Mouse (Mus musculus): Measurements from ENCODE around the gene Acsl6. TPM values are rescaled to one million over a fixed set of nuclear protein-coding genes. Genes with fewer than 3 reads are reported as not detected.

Acsl6 gene
- total RNA-seq, 2 experiments from 2014 or later, result 173 TPM

DNA sequence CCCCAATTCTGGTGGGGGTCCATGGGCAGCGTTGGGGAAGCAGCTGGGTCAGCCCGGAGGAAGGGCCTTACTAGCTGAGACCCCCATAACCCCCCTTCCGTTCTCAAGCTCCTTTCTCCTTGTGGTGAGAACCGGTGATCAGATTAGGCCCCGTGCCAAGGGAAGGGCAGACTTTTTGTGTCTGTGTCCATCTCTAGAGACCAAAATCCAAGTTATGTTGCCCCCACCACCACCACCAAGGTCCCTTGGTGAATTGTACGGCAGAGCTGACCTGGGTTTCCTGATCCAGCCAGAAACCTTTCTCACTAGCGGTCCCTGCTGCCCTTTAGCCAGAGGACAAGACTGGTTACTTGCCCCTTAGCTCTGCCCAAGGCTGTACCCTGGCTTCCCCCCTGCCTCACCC, 874 bp downstream of the Acsl6 start:
- DNase-seq (ENCODE audit: low spot score in 2 of 2), result no peak

DNA sequence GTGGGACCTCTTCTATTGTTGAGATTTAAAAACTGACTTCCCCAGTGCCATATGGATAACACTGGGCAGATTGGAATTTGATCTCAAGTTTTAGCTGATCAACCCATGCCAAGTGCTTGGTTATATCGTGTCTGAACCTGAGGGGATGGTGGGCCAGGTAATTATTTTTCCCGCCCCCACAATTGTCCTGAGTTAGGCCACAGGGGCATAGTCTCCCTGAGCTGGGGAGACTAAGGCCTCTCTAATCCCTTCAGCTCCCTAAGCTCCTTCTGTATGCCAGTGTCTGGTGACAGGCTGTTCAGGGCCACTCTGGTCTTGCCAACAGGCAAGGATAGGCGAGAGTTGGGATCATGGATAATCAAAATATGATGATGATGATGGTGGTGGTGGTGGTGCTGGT, 1.7 kb downstream of the Acsl6 start:
- DNase-seq (ENCODE audit: low spot score in 2 of 2), result no peak

DNA sequence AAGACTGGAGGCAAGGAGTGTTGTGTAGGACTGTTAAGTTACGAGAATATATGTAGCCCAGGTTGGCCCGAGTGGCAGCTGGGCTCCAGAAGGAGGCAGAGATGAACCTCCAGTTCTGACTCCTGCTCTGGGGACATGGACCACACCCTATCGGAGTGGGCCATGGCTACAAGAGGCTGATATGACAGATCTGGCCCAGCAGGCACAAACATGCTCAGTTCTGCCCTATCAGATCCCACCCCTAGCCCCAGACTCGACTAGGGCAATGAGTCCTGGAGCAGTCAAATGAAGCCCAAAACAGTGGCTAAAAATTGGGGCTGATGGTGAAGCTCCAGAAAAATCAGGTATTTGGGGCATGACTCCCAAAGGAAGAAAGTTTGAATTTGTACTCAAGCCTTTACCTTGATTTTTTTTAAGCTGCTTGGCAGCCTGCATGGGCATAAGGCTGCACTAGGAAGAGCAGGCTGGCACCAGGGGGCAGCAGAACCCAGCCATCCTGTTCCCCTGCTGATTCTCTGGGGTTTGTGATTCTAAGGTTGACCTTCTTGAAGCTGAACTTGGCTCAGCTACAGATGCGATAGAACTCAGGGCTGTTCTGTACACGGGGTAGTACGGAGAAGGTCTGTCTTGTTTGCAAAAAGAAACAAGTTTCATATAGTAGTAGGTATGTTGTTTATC, 3.7 kb downstream of the Acsl6 start:
- DNase-seq (ENCODE audit: low spot score in 2 of 2), result peak; percentile 61 to 65

DNA sequence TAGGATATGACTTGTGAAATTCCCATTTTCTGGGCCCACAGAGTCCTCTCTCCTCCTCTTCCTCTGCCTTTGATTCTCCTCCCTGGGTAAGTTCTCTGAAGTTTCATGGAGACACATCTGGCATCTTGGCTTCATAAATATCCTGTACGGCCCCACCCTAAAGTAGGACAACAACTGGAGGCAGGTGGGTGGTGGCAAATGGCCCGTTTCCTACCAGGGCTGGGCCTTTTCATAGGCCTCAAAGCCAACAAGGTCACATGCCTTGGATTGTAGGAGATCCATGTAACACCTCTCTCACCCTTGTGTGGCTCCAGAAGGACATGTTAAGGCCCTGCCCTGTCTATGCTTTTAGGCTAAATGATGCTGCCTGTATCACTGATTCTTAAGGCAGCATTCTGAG, 7.0 kb downstream of the Acsl6 start:
- no peak for DNase-seq (ENCODE audit: low spot score in 2 of 2)

DNA sequence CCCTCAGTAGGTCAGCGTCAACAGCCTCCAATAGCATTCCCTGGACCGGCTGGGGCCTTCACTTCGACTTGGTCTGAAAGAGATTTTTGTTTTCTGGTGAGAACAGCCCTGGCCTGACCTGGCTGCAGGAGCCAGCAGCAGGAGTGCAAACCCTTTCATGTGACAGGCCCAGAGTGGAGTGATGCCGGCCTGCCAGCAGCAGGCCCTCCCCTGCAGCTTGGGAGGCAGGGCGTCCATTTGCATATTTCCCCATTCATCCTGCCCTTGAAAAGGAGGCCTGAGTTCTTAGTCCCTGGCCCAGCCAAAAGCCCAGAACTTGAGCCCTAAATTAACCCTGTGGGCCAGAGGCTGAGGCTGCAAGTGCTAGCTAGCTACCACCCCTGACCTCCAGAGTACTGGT, 8.4 kb downstream of the Acsl6 start:
- DNase-seq (ENCODE audit: low spot score in 2 of 2), result peak in 1 of 2 experiments; percentile 75

DNA sequence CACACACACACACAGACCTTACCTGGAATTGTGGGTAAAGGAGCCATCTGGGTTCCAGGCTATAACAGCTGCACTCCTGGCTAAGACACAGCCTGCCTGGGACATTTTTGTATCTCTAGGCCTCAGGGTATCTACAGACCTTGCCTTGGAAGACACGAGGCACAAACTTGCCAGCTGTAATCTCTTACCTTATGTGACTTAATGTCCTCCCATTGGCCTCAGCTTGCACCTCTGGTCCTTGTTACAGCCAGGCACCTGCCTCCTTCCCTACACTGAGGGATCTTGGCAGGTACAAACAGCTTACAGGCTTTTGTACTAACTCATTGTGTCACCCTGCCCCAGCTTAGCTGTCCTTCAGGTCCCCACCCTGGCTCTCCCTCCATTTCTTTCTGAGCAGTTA, 9.0 kb downstream of the Acsl6 start:
- DNase-seq (ENCODE audit: low spot score in 2 of 2), result no peak

DNA sequence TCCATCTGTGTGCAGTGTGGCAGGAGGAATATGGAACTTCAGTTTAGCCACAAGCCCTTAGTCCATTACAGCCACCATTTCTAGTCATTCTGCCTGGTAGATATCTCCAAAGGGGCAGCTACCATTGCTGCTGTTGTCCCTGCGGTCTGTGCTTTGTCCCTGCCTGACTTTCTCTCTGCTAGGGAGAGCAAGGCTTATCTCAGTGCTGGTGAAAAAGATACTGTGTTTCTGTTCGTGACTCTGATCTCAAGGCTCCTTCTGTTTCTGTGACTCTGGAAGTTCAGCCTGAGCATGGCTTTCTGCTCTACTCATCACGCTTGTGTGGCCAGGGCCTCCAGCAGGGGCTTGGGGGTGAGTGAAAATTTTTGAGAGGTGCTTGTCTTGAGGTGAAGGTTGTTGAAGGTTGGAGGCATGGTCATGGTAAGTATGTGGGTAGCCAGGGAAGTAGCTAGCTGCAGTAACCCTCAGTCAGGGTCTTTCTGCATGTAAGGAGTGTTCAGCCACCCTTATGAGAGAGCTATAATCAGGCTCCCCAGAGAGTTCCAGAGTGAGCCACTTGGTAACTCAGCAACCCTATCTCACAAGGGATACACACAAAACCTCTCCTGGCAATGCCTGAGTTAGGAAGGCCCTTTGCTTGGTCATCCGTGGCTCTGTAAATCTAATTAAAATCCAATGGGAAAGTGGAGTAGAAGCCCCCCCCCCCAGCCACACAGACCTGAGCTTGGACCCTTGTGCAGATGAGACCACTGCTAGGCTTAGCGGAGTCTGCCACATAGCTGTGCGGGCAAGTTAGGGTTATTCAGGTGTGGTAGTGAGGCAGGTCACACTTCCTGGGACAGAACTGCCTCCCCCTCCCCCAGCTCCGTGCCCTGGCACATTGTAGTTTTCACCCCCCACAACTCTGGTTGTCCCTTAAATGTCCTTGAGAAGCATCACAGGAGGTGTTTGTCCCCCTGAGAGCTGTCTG, 10.1 kb downstream of the Acsl6 start:
- no peak for DNase-seq (ENCODE audit: low spot score in 2 of 2)

DNA sequence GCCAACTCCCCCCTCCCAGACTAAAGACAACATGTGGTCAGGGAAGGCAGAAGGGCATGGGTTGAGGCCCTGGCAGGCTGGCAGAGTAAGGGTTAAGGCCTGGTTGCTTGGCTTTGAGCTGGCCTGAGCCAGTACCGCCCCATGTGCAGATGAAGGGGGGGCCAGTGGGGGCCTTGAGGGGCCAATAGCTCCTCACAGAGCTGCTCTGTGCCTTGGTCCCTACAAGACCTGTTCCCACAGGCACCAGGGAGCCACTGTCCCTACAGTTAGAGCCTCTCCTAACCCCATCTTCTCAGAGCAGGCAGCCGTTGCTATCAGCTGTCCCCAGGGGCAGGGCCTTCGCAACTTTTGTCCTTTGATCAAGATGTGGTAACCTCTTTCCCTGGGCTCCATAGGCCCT, 11.1 kb downstream of the Acsl6 start:
- peak in 1 of 2 experiments; percentile 53 for DNase-seq (ENCODE audit: low spot score in 2 of 2)

DNA sequence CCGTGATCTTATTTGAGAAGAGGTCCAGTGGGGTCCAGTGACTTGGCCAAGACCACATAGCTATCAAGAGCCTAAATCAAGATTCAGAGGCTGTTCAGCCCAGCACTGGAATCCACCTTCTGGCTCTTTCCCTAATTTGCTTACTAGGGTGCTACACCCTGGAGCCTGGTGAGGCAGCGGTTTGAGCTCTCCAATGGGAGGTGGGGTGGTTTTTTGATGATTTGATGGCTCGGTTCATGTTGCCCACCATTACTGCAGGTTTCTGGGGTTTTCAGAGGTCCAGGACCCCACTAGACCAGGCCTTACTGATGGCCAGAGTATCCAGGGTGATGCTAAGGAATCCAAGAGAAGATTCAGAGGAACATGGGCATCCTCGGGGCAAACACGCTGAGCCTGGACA, 11.7 kb downstream of the Acsl6 start:
- DNase-seq (ENCODE audit: low spot score in 2 of 2), result no peak

DNA sequence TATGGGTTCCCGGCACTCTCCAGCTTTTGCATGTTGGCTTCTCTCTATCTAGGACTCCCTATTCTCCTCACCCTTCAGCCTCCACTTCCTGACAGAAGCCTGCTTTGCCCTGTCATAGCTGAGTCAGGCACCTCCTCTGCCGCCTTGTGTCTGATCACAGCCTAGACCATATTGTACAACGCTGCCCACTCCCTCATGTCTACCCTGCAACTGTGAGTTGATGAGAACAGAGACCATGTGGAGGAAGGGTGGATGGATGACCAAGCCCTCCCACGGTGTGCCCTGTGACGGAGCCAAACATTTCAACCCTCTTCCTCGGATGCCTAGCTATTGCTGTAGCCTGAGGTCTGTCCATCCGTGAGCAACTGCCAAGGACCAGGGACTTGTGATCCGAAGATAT, 13.8 kb downstream of the Acsl6 start:
- DNase-seq (ENCODE audit: low spot score in 2 of 2), result no peak

DNA sequence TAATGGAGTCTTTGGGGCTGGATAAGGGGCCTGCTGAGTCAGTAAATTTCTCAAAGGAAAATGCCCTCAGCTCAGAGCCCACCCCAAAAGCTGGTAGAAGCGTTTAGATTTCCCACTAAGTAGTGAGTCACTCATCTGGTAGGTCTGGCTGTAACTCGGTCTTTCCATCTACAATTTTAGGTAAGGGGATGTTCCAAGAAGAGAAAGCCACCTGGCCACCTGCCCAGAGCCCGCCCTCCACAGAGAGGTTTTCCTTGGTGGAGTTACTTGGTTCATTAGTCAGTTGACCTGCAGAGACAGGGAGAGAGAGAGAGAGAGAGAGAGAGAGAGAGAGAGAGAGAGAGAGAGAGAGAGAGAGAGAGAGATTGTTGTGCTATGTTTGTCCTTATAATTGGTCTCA, 14.2 kb downstream of the Acsl6 start:
- DNase-seq (ENCODE audit: low spot score in 2 of 2), result no peak

DNA sequence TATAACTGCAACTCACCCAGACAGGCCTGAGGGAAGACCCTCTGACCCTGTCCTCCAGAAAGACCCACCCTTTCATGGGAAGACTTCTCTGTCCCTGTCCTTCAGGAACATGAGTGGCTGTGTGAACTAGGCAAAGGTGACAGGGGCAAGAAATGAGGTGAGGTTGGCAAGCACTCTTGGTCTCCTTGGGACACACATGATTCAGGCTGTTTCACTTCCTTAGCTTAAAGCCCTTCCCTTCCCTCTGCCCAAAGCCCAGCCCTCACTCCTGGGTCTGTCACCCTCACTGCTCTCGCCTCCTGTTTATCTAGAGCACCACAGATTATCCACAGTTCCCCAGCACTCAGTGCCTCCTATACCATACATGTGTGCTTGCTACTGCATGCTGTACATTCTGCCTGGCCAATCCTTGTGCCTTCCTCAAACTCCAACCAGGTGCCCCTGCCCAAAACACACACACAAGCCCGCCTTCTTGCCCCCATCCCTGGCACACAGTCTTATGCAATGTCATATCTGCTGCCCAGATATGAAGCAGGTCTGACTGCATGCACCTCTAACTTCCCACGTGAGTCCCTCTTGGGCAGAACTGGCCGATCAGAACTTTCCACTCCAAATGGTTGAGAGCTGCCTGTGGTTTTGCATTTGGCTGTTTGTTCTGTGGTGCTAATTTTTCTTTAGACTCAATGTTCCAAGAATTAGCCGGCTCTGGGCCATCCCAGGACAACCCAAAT, 18.4 kb downstream of the Acsl6 start:
- DNase-seq (ENCODE audit: low spot score in 2 of 2), result no peak

DNA sequence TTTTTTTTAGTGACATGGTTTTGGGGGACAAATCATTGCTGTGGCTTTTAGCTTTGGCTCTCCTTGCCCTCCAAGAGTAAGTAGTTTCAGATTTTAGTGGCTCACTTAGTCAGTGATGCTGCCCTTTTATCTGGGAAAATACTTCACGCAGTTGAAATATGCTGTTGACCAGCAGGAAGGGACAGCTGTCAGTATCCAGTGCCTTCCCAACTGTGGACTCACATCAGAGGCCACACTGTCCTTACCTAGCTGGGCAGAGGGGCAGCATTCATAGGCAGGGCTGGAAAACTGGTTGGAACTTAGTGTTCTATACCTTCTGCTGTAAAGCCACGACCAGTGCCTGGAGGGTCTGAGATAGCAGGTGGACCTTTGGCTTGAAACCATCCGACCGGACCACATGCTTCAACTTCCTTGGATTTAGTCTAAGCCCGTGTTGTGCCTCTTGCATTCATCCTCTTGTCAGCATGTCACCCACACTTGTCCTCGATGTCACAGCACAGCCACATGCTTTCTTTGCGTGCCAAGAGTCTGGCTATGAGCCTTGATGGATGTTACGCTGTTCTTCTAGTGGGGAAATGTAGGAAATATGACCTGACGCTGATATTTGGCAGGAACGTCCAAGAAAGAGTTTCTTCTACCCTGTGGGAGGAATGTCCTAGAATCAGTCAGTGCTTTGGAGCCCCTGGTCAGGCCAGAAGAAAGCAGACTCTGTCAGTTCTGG, 28.0 kb downstream of the Acsl6 start:
- DNase-seq (ENCODE audit: low spot score in 2 of 2), result no peak

DNA sequence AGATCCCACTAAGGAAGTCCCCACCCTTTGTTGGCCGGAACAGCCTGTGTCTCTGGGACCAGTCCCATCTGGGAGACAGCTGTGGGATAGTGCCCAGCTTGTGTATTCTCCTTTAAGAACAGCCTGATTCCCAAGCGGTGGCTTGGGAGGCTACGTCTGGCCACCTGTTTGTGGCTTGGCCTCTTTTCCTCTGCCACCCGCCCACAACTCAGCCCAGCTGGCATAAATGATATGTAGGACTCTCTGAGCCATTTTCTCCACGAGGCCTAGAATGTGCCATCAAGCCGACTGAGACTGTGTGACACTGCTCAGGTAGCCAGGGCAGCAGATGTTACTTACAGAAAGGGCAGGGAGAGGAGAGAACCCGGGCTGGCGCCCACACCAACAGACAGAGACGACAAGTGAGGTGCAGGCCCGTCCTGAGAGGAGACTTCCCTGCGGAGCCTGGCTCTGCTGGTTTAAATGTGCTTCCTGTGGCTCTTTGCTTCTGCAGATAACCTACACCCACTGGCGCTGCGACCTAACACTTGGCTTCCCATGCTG, 32.6 kb downstream of the Acsl6 start:
- DNase-seq (ENCODE audit: low spot score in 2 of 2), result no peak

DNA sequence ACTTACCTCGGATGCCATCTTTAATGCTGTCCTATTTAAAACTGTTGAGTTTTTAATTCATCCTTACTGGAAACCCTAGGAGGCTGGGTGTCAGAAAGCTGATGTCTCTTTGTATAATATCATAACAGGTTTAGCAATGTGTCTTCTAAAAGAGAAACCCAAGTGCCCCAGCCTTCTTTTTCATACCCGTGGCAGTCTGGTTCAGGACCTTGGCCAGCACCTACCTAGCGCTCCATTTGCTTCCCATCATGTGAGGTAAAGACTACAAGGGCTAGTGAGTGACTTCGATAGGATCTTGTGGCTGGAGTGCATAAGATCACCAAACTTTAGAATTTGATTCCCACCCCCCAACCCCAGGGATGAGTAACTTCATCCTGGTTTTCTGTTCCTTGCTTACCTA, 40.1 kb downstream of the Acsl6 start:
- DNase-seq (ENCODE audit: low spot score in 2 of 2), result no peak

DNA sequence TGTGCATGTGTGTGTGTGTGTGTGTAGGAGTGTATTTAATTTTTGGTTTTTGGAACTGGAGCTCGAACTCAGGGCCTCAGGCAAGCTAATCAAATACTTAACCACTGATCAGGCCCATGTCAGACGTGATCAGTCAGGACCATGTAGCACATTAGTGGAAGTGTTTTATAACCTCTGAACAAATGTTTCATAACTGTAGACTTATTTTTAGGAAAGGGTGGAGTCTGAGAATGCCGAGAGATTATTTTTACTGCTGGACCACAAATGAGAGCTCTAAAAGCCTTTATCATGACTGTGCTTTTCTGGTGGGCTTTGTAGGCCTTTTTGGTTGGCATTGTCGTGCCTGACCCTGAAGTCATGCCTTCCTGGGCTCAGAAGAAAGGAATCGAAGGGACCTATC, 48.1 kb downstream of the Acsl6 start:
- DNase-seq (ENCODE audit: low spot score in 2 of 2), result no peak

DNA sequence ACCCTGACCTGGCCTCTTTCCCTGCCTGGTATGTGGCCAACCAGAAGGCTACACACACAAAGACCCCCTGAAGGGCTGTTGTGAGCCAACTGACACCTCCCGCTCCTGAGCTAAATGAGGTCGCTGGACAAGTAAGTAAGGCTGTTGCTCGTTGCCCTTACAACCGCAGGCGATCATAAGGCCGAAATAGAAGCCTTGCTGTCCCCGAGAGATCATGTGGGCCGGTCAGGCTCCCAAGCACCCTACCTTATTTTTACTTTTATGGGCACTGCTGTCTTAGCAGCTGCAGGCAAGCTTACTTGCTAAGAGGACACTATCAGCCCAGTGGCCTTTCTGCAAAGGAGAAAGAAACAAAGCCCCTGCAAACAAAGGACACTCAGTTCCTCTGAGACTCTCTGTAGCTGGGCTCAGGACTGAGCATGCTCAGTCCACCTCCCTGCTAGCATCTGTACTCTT, 49.6 kb downstream of the Acsl6 start:
- DNase-seq (ENCODE audit: low spot score in 2 of 2), result no peak

DNA sequence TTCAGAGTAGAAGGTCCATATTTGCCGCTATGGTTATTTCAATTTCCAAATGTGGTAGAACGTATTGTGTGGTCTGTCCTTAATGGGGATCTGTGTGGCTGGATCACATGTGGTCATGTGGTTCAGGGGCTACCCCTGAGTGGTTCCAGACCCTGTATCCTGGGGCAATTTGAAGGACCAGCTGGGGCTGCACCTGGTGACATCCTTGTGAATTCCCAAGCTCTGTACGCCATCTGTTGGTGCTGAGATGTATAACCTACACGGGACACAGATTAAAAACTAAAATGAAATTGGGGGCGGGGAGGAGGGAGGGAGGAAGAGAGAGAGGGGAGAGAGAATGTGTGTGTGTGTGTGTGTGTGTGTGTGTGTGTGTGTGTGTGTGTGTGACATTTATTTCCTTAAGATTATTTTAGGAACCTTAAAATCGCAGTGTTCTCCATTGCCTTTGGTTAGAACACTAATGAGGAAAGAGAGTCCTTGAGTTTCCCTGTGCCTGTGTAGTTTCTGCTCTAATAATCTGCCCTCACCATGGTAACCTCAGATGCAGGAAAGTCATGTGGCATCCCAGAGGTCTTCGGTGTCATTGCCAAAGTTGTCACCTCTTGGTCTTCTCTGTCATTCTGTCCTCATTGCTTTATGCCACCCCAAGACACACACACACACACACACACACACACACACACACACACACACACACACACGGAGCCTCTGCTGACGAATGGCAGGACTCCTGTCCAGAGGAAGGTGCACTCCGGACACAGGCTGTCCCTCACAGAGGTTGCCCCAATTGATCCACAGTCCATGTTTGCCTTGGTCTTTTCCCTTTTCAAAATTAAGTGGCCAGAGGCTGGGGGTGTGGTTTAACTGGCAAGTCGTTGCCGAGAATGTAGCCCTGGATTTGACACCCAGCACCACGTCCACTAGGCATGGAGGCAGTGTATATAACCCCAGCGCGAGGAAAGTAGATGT, 51.3 kb downstream of the Acsl6 start:
- DNase-seq (ENCODE audit: low spot score in 2 of 2), result peak; percentile 40 to 49

DNA sequence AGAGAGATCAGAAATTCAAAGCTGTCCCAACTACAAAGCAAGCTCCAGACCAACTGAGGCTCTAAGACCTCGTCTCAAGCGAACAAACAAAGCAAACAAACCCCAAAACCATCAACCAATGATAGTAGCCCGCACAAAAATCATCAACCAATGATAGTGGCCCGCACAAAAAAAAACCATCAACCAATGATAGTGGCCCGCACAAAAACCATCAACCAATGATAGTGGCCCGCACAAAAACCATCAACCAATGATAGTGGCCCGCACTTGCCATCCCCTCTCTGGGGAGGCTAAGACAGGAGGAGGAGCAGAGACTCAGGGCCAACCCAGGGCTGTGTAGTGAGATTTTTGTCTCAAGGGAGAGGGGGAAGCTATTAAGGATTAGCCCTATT, 52.0 kb downstream of the Acsl6 start:
- no peak for DNase-seq (ENCODE audit: low spot score in 2 of 2)

DNA sequence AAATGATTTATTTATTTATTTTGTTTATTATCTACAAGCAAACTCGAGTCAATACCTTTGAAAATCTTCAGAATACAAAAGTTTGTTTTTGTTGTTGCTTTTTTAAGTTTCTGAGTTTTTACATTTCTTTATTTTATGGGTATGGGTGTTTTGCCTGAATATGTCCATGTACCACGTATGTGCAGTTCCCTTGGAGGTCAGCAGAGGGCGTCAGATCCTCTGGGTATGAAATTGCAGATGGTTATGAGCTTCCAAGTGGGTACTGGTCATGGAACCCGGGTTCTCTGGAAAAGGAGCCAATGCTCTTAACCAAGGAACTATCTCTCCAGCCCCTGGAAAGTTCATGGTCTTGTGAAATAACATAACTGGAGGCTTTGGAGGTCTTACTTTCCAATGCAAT, 53.1 kb downstream of the Acsl6 start:
- no peak for DNase-seq (ENCODE audit: low spot score in 2 of 2)

All from layer of hippocampus, postnatal 14 days (tissue).